Mouse (Mus musculus) ES-E14 (cell line): Measurements from ENCODE around the gene Pip4k2a. TPM values are rescaled to one million over a fixed set of nuclear protein-coding genes. Genes with fewer than 3 reads are reported as not detected.

ENCODE experiments used
- DNase-seq: peaks from one replicate; pipeline ENCODE4 v3.0.0-alpha.2; 2013; ENCODE audit warnings: low read depth, low spot score
- H3K27ac ChIP-seq: 2 replicates; pipeline ENCODE4 v1.5.1; 2012; ENCODE audit warnings: low read depth, mild to moderate bottlenecking, low read length, moderate library complexity, mixed read lengths; ENCODE audit not compliant: poor library complexity, insufficient read depth, severe bottlenecking
- H3K36me3 ChIP-seq: 2 replicates; pipeline ENCODE4 v1.6.1; 2012; ENCODE audit warnings: mild to moderate bottlenecking, low read length, moderate library complexity, mixed read lengths; ENCODE audit not compliant: control insufficient read depth, poor library complexity, insufficient read depth, severe bottlenecking
- H3K4me1 ChIP-seq, 2 experiments: fragments of 150-350 bp in 1 of 2; sonication (generic) in 1 of 2; 2 replicates each; pipeline ENCODE4 v1.6.1; 2012; ENCODE audit warnings: low read length in 2 of 2, mild to moderate bottlenecking in 1 of 2, mixed read lengths in 1 of 2; ENCODE audit not compliant: control insufficient read depth in 2 of 2, insufficient read depth in 2 of 2, poor library complexity in 1 of 2
- H3K4me3 ChIP-seq, 2 experiments: fragments of 150-350 bp in 1 of 2; sonication (generic) in 1 of 2; 2 replicates each; pipeline ENCODE4 v1.5.1; 2012; ENCODE audit warnings: low read length in 2 of 2, low read depth in 1 of 2, mild to moderate bottlenecking in 1 of 2, mixed read lengths in 1 of 2; ENCODE audit not compliant: insufficient read depth in 1 of 2, poor library complexity in 1 of 2, severe bottlenecking in 1 of 2
- H3K9ac ChIP-seq: 2 replicates; pipeline ENCODE4 v1.6.1; 2012; ENCODE audit warnings: low read depth, mild to moderate bottlenecking, low read length, mixed read lengths; ENCODE audit not compliant: poor library complexity, insufficient read depth, severe bottlenecking
- H3K9me3 ChIP-seq: fragments of 150-350 bp; sonication (generic); 2 replicates; pipeline ENCODE4 v1.6.1; 2012; ENCODE audit warnings: low read depth, mild to moderate bottlenecking, low read length; ENCODE audit not compliant: control insufficient read depth, insufficient read depth
- CHD2 ChIP-seq: IDR thresholded peaks from 2 replicates; pipeline ENCODE4 v1.6.1; 2014; ENCODE audit warnings: mild to moderate bottlenecking, low read depth, low read length, inconsistent platforms
- HCFC1 ChIP-seq: IDR thresholded peaks from 2 replicates; pipeline ENCODE4 v1.6.1; 2012; ENCODE audit warnings: low read length, inconsistent platforms, borderline replicate concordance; ENCODE audit not compliant: insufficient read depth
- MAFK ChIP-seq: IDR thresholded peaks from 2 replicates; pipeline ENCODE4 v1.6.1; 2014; ENCODE audit warnings: mild to moderate bottlenecking, low read depth, low read length, inconsistent platforms; ENCODE audit not compliant: insufficient read depth
- ZC3H11A ChIP-seq: IDR thresholded peaks from 2 replicates; pipeline ENCODE4 v1.6.1; 2012; ENCODE audit warnings: low read depth, mild to moderate bottlenecking, inconsistent platforms, low read length, borderline replicate concordance
- ZNF384 ChIP-seq: IDR thresholded peaks from 2 replicates; pipeline ENCODE4 v1.6.1; 2012; ENCODE audit warnings: low read depth, low read length, inconsistent platforms
- in situ Hi-C, 2 experiments: fragments of 600-800 bp; cut with MboI; formaldehyde crosslinking; loops; one replicate each; pipeline ENCODE4 v1.15.1; 2025; ENCODE audit warnings: low sequenced_read_pairs in 2 of 2, inconsistent platforms in 1 of 2; ENCODE audit not compliant: unreplicated experiment in 2 of 2
- total RNA-seq: library from RNA; depleted of rRNA; stranded (reverse); fragments of 300-350 nt; gene quantifications from 2 replicates; pipeline ENCODE4 v1.2.3, GENCODE M21; 2012

Gene Pip4k2a
- total RNA-seq, 1 experiment: 3.0 TPM

DNA sequence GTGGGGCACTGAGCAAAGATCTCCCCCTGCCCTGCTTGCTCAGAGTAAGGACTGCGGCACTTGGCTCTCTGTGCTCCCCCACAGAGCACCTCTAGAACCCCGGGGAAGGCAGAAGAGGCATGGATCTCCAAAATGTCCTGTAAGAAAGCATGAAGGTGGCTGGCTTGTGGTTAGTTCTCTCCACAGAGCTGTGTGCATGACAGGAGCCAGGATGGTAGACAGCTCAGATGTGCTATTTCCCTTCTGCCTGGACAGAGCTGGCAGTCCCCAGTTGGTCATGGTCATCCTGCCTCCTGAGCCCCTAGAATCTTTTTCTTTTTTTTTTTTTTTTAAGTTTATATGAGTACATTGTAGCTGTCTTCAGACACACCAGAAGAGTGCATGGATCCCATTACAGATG lies 27.5 kb downstream of the Pip4k2a start:
- in situ Hi-C loops: no loop called here
- H3K4me3 ChIP-seq: no peak overlapping the region
- no peak for DNase-seq

DNA sequence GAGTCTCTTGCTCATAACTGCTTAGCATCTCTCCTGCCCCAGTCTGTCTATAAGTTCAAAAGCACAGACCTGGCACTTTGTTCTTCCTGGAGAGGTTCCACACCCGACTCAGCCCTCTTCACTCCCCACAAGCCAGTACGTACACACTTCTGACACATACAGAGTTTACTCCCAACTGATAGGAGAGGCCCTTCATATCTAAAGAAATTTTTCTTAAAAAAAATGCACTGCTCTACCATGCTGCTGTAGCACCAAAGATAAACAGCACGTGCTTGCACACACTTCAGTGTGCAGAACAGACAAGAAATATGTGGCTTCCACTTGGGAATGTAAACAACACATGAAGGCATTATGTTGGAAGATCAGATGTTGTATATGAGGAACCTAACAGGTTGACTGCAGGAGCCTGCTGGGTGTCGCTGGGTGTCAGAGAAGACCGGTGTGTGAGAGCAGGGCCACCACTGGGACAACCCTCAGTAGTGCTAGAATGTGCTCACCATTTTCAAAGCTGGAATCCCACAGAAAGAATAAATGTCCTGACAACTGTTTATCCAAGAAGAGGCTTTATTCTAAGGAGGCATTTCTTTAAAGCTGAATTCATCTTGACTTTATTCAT lies 28.8 kb downstream of the Pip4k2a start:
- Histone ChIP-seq H3K27ac (no peak overlapping the region), H3K4me1 (peaks cover 0 to 3% of the 10 kb centered on the region in 2 experiments; a peak in 1 of 4 replicates), H3K9ac (no peak overlapping the region), H3K36me3 (no peaks in the 10 kb centered on the region), H3K9me3 (no peaks in the 10 kb centered on the region), H3K4me3 (no peak overlapping the region)
- no peak for TF ChIP-seq MAFK
- TF ChIP-seq ZNF384: no peak
- no peak for TF ChIP-seq ZC3H11A
- no peak for TF ChIP-seq HCFC1
- in situ Hi-C loops: no loop called here
- no peak for DNase-seq

More for the DNA sequence above, 27.5 kb downstream of the Pip4k2a start:
- Histone ChIP-seq H3K9me3 (no peaks in the 10 kb centered on the region), H3K27ac (no peak overlapping the region), H3K9ac (no peak overlapping the region), H3K36me3 (no peaks in the 10 kb centered on the region), H3K4me1 (peaks cover 0 to 4% of the 10 kb centered on the region in 2 experiments; a peak in 1 of 4 replicates)
- TF ChIP-seq CHD2 (no peak), MAFK (no peak), ZC3H11A (no peak), ZNF384 (no peak), HCFC1 (no peak)

DNA sequence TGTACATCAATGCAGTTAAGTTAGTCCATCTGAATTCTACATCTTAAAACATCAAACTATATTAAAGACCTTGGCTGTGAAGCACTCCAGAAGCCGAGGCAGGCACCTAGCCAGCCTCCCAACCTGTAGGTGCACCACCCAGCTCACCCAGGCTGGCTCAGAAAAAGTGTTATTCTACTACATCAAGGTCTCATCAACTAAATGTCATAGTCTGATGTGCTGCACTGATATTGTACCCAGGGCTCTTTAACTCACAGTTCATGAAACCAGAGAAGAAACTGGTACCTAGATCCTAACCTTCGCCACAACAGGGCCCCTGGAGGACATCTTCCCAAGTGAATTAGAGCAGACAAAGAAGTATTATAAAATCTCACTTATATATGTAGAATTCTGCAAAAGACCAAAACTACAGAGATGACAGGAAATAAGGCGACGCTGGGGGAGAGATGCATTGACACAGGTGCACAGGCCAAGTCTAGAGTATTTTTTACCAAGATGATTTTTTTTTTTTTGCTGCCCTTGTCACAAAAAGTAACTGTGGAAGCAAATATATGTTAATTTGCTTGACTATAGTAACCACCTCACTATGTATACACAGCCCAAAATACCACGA lies 30.4 kb downstream of the Pip4k2a start:
- Histone ChIP-seq H3K4me3 (no peak overlapping the region), H3K9me3 (no peaks in the 10 kb centered on the region), H3K36me3 (no peaks in the 10 kb centered on the region), H3K4me1 (peaks cover 0 to 6% of the 10 kb centered on the region in 2 experiments; a peak in 1 of 4 replicates), H3K27ac (no peak overlapping the region), H3K9ac (no peak overlapping the region)
- no peak for DNase-seq
- in situ Hi-C loops: no loop called here
- TF ChIP-seq HCFC1: no peak

DNA sequence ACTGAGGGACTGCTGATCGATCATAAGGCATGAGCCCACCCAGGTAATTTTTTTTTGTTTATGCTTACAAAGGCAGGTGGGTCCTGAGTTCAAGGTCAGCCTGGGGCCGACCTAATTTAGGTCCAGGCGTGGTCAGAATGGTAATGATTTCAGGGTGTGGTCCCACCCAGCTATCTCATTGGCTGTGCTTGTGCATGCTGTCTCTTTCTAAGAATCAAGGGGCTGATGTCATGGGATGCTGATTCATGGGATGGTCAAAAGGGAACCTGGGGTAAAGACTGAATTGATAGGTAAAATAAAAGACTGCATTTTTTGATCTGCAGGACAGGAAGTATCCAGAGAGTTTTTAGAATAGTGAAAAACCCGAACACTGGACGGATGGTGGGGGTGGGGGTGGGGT lies 31.4 kb downstream of the Pip4k2a start:
- Histone ChIP-seq H3K9me3 (no peaks in the 10 kb centered on the region), H3K4me1 (peaks cover 0 to 6% of the 10 kb centered on the region in 2 experiments; a peak in 1 of 4 replicates), H3K36me3 (no peaks in the 10 kb centered on the region), H3K9ac (no peak overlapping the region), H3K27ac (no peak overlapping the region), H3K4me3 (no peak overlapping the region)
- TF ChIP-seq HCFC1: no peak
- TF ChIP-seq ZC3H11A: no peak
- no peak for TF ChIP-seq MAFK
- no peak for TF ChIP-seq CHD2
- TF ChIP-seq ZNF384: no peak
- in situ Hi-C loops: no loop called here
- DNase-seq: no peak

DNA sequence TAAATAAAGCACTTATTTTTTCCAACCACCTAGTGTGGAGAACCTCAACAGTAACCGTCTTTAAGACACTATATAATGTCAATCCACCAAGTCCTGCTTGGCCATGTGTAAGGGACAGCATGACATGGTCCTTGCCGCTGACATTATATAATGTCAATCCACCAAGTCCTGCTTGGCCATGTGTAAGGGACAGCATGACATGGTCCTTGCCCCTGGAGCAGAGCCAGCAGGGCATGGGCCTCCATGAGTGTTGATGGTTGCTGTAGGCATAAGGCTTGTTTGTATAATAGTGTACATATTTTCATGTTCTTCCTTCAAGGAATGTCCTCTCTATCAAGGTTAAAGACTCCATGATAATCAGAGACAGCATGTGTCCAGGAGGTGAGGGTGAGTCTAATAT lies 32.0 kb downstream of the Pip4k2a start:
- in situ Hi-C loops: no loop called here
- peaks cover 0 to 6% of the 10 kb centered on the region in 2 experiments; a peak in 1 of 4 replicates for H3K4me1 ChIP-seq
- no peak for TF ChIP-seq ZC3H11A
- TF ChIP-seq CHD2: no peak
- TF ChIP-seq HCFC1: no peak
- TF ChIP-seq ZNF384: no peak
- TF ChIP-seq MAFK: no peak

More for the DNA sequence above, 32.0 kb downstream of the Pip4k2a start:
- Histone ChIP-seq H3K27ac (no peak overlapping the region), H3K36me3 (no peaks in the 10 kb centered on the region), H3K9me3 (no peaks in the 10 kb centered on the region), H3K9ac (no peak overlapping the region), H3K4me3 (no peak overlapping the region)
- DNase-seq: no peak
